Mouse (Mus musculus) adrenal gland, postnatal 25 days (tissue): Measurements from ENCODE around the gene Atat1. TPM values are rescaled to one million over a fixed set of nuclear protein-coding genes. Genes with fewer than 3 reads are reported as not detected.
A peak's percentile ranks its signal among the peaks of the same experiment; 100 is the strongest.
"Not testable (repeated sequence)": the region's sequence is repeated elsewhere in the genome, so short reads cannot be mapped to it uniquely, and the experiment has no call there.

Experiments
- DNase-seq: peaks from one replicate; pipeline ENCODE4 v3.0.0; 2021; ENCODE audit warnings: mixed read lengths
- long read RNA-seq: library from polyadenylated mRNA; stranded (forward); transcript quantifications from one replicate; pipeline ENCODE4 v2.0.0, GENCODE M21; 2021
- total RNA-seq: library from RNA; stranded (reverse); gene quantifications from 2 replicates; pipeline ENCODE4 v1.2.3, GENCODE M21; 2021

Atat1 gene
- total RNA-seq: 35.6 and 44.1 TPM in 2 replicates
- long read RNA-seq, transcript Atat1-202 (13 exons, 1,452 nt): major isoform, 5 of 17 reads
- long read RNA-seq, partial matches to known transcripts: 4 of 17 reads
- long read RNA-seq, other reads (novel, unspliced or antisense): 5 of 17 reads

DNA sequence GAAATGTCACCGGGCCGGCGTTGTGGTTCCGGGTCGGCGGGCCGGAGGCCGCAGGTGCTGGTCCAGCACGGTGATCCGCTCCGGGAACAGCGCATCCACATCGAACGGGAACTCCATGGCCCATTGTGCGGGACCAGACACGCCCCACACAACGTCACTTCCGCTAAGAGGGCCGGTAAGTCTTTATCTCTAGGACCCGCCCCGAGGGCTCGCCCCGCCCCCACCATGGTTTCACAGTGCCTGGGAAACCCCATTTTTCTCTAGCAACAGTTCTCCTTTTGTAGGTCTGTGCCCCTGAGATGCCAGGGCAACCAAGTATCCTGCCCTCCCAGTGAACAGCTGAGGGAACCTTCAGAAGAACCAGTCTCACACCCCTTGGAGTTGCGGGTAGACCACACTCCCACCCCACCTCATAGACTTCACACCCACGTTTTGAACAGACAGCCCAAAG lies at the start of gene Atat1:
Atat1 (minus strand) TSS at position 157 of the 451 bp plus-strand sequence.
- peak; percentile 96 for DNase-seq

GRCm38 (mm10) chr17:35958533-35959223 lies 48.8 kb upstream of the Atat1 start:
- no peak for DNase-seq

GRCm38 (mm10) chr17:35954665-35955064 lies 44.8 kb upstream of the Atat1 start:
- DNase-seq: no peak

GRCm38 (mm10) chr17:35952559-35952958 lies 42.7 kb upstream of the Atat1 start:
- DNase-seq: not testable (repeated sequence)

DNA sequence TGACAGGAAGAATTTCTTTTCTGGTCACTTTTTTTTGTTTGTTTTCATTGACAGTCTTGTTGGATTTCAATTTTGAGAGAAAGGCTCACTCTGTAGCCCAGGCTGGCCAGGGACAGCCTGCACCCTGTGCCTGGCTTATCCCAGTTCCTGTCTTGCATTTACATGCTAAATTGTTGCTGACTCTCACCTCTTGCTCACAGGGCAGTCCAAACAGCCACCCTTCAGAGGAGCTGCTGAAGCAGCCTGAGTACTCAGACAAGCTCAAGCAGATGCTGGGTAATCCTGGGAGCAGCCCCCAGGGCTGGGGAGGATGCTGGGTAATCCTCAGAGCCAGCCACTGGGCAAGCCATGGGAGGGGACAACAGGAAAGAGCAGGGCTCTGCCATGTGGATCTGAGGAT lies 41.1 kb upstream of the Atat1 start:
- not testable (repeated sequence) for DNase-seq

DNA sequence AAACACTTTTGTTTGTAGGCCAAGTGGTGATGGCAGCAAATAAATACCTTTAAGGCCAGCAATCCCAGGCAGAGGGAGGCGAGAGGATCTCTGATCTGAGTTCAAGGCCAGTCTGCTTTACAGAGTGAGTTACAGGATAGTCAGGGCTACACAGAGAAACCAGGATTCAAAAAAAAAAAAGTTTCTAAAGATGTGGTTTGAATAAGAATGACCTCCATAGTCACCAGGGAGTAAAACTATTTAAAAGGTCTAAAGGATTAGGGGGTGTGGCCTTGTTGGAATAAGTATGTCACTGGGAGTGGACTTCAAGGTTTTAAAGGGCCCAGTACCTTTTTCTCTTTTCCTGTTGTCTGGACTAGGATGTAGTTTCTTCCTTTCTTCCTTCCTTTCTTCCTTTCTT lies 30.1 kb upstream of the Atat1 start:
- DNase-seq: no peak

GRCm38 (mm10) chr17:35939108-35939507 lies 29.2 kb upstream of the Atat1 start:
- DNase-seq: no peak

GRCm38 (mm10) chr17:35937700-35938348 lies 27.9 kb upstream of the Atat1 start:
- DNase-seq: peak; percentile 28

DNA sequence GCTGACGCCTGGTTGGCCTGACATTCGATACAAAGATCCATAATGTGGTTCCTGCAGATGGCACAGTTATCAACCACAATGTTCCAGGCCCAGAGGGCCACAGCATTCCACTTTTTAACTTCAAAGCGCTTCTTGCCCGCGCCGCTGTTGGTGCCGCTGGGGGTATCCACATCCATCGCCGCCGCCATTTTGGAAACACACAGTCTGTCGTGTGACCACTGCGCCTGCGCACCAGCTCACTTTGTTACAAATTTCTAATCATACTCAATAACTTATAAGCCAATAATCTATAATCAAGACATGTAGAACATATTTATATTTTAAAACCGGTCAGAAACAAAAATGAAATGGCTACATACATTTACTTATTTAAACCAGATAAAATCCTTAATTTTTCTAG lies 25.9 kb upstream of the Atat1 start:
- DNase-seq: not testable (repeated sequence)

GRCm38 (mm10) chr17:35932608-35933007 lies 22.7 kb upstream of the Atat1 start:
- no peak for DNase-seq

DNA sequence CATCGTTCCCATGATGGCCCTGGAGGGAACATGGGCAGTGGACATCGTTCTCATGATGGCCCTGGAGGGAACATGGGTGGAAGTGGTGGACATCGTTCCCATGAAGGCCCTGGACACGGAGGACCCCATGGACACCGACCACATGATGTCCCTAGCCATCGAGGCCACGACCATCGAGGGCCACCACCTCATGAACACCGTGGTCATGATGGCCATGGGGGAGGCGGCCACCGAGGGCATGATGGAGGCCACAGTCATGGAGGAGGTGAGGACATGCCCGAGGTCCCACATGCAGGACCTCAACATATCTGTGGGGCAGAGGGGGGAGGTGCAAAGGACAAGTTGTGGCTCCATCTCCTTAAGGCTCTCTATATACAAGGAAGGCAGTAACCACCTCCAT lies 20.8 kb upstream of the Atat1 start:
- no peak for DNase-seq

GRCm38 (mm10) chr17:35929534-35929933 lies 19.7 kb upstream of the Atat1 start:
- DNase-seq: no peak

GRCm38 (mm10) chr17:35927471-35927870 lies 17.6 kb upstream of the Atat1 start:
- DNase-seq: no peak

DNA sequence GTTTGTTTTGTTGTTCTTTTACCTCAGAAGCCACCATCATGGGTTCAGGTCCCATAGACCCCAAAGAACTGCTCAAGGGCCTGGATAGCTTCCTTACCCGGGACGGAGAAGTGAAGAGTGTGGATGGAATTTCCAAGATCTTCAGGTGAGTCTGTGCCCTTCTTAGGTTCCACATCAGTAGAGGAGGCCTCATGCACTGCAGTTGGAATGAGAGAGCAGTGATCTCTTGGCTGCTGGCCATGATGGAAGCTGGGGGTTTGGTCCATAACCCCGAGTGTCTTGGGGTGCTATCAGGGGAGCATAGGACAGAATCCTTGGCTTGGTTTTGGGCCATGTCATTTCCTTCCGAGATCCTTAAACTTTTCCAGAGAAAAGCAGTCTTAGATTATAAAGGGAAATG lies 13.4 kb upstream of the Atat1 start:
- DNase-seq: no peak

GRCm38 (mm10) chr17:35922566-35922965 lies 12.7 kb upstream of the Atat1 start:
- DNase-seq: no peak

- no peak for DNase-seq
These were observed 11.8 kb upstream of the Atat1 start for GRCm38 (mm10) chr17:35921710-35922109.

- no peak for DNase-seq
These were observed 11.1 kb upstream of the Atat1 start for GRCm38 (mm10) chr17:35920862-35921562.

GRCm38 (mm10) chr17:35920384-35920783 lies 10.5 kb upstream of the Atat1 start:
- no peak for DNase-seq

DNA sequence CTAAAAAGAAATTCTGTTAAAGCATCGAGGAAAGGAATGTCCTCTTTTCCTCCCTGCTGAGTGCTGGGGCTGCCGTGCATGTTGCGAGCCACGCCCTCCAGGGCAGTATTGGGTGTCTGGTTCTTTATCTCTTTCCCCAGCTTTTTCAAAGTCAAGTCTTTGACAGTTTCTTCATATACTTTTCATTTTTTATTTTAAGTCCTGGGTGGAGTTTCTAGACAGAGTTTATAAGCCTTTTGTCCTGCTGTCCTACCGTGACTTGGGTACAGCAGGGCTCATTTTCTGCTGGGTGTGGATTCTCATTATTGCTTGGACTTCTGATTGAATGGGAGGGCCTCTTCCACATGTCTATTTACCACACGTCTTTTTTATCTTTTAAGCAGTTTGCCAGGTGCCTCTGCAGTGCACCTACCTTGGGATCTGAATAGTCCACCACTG lies 10.0 kb upstream of the Atat1 start:
- no peak for DNase-seq

DNA sequence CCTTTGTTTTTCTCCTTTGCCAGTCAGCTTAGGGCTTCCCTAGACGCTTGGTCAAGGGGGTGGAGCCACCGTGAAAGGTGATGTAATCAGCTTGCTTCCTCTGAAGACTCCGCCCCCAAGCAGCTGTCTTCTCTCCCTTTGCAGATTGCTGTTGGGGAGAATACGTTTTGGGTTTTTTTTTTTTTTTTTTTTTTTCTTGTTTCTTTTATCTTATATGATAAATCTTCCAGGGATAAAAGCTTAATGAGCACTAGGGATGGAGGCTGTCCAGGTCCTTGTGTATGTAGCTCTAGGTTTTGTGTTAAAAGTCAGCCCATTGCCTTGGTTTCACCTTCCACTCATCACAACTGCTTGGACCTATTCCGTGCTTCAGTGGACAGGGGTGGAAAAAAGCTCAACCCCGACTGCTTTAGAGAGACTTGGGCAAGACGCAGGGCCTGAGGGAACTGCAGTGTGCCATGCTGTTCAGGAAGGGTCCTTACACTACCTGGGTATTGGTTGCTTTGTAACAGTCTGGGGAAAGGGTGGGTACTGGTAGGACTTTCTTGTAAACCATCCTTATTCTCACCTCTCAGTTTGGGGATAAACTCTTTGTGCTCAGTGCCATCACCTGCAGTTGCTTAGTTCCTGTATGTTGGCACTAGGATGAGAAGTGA lies 9.3 kb upstream of the Atat1 start:
- peak; percentile 88 for DNase-seq

- peak; percentile 26 for DNase-seq
These were observed 8.6 kb upstream of the Atat1 start for GRCm38 (mm10) chr17:35918276-35919059.
